Mouse (Mus musculus) kidney, embryonic 16.5 days (tissue): ENCODE results near the gene Fth1. TPM values are rescaled to one million over a fixed set of nuclear protein-coding genes. Genes with fewer than 3 reads are reported as not detected.

ENCODE experiments used
- ATAC-seq: fragments of 200-750 bp; cut with Nextera tagmentation; 2 replicates; pipeline ENCODE4 v1.8.0; 2017; ENCODE audit warnings: moderate TSS enrichment; ENCODE audit not compliant: low FRiP score, low TSS enrichment
- H3K27ac ChIP-seq: fragments of 300-500 bp; sonication (generic); 2 replicates; pipeline ENCODE4 v1.5.1; 2014; ENCODE audit warnings: low read length
- H3K27me3 ChIP-seq: fragments of 300-500 bp; sonication (generic); 2 replicates; pipeline ENCODE4 v1.6.1; 2014; ENCODE audit warnings: low read length, control low read depth, mixed read lengths; ENCODE audit not compliant: insufficient read depth
- H3K36me3 ChIP-seq: fragments of 300-500 bp; sonication (generic); 2 replicates; pipeline ENCODE4 v1.6.1; 2014; ENCODE audit warnings: low read length, control low read depth, mixed read lengths; ENCODE audit not compliant: insufficient read depth
- H3K4me1 ChIP-seq: fragments of 300-500 bp; sonication (generic); 2 replicates; pipeline ENCODE4 v1.6.1; 2014; ENCODE audit warnings: low read length, control low read depth, mixed read lengths; ENCODE audit not compliant: insufficient read depth
- H3K4me2 ChIP-seq: fragments of 300-500 bp; sonication (generic); replicated peaks from 2 replicates; pipeline ENCODE4 v1.6.1; 2014; ENCODE audit warnings: low read depth, low read length
- H3K4me3 ChIP-seq: fragments of 300-500 bp; sonication (generic); 2 replicates; pipeline ENCODE4 v1.5.1; 2014; ENCODE audit warnings: mild to moderate bottlenecking, low read length
- H3K9ac ChIP-seq: fragments of 300-500 bp; sonication (generic); replicated peaks from 2 replicates; pipeline ENCODE4 v1.6.1; 2014; ENCODE audit warnings: low read length
- H3K9me3 ChIP-seq: fragments of 300-500 bp; sonication (generic); 2 replicates; pipeline ENCODE4 v1.6.1; 2016; ENCODE audit warnings: low read length, control low read depth
- WGBS: fragments of 180-500 bp; shearing (Covaris S2); extraction: QIAGEN DNeasy Blood & Tissue Kit; methylation state at CpG from one replicate; pipeline ENCODE4 v1.1.7; 2014; 5-methylcytosine and 5-hydroxymethylcytosine counted together
- polyA plus RNA-seq: library from polyadenylated mRNA; unstranded; fragments of >200 nt; fragmentation: Nextera tagmentation; extraction: Ambion mirVana; gene quantifications from 2 replicates; pipeline ENCODE4 v1.2.1, GENCODE M21; 2015

Fth1 gene
- polyA plus RNA-seq, 1 experiment from 2014 or later = 1,651 TPM

GRCm38 (mm10) chr19:10017637-10018526 is 37.5 kb downstream of the Fth1 start:
- peak overlapping the region; percentile 72 for H3K9ac ChIP-seq
- H3K4me3 ChIP-seq = peak overlapping the region; percentile 61
- 7% methylated on average over 42 of the region's 44 CpGs for WGBS
- peaks cover 54% of the 10 kb centered on the region for H3K4me1 ChIP-seq
- no peaks in the 10 kb centered on the region for H3K9me3 ChIP-seq
- H3K27me3 ChIP-seq = no peaks in the 10 kb centered on the region
- no peaks in the 10 kb centered on the region for H3K36me3 ChIP-seq
- H3K27ac ChIP-seq = peak overlapping the region; percentile 60
- H3K4me2 ChIP-seq = peak overlapping the region; percentile 91
- peak; percentile 91 for ATAC-seq

- 2% methylated on average over 3 of the region's 3 CpGs for WGBS
- no peaks in the 10 kb centered on the region for H3K9me3 ChIP-seq
- peak overlapping the region; percentile 91 for H3K4me2 ChIP-seq
- H3K9ac ChIP-seq = peak overlapping the region; percentile 72
- H3K4me3 ChIP-seq = peak overlapping the region; percentile 61
- H3K4me1 ChIP-seq = peaks cover 52% of the 10 kb centered on the region
- no peak for ATAC-seq
- peak overlapping the region; percentile 27; the same call in 1 of the 2 replicates for H3K27ac ChIP-seq
- H3K36me3 ChIP-seq = no peaks in the 10 kb centered on the region
- no peaks in the 10 kb centered on the region for H3K27me3 ChIP-seq
These were observed 38.1 kb downstream of the Fth1 start for GRCm38 (mm10) chr19:10018527-10018818.

GRCm38 (mm10) chr19:10019214-10019760 is 38.9 kb downstream of the Fth1 start:
- Histone ChIP-seq H3K9ac (peak overlapping the region; percentile 72), H3K4me1 (peaks cover 51% of the 10 kb centered on the region), H3K9me3 (no peaks in the 10 kb centered on the region), H3K4me3 (peak overlapping the region; percentile 61), H3K36me3 (no peaks in the 10 kb centered on the region), H3K27ac (no peak overlapping the region), H3K4me2 (peak overlapping the region; percentile 91), H3K27me3 (no peaks in the 10 kb centered on the region)
- no peak for ATAC-seq
- WGBS = 62% methylated on average over 4 of the region's 4 CpGs

GRCm38 (mm10) chr19:10021981-10022380 is 41.6 kb downstream of the Fth1 start:
- WGBS = 63% methylated on average over 2 of the region's 2 CpGs
- Histone ChIP-seq H3K4me1 (peaks cover 59% of the 10 kb centered on the region), H3K4me3 (no peak overlapping the region), H3K4me2 (no peak overlapping the region), H3K27ac (no peak overlapping the region), H3K9ac (no peak overlapping the region), H3K36me3 (no peaks in the 10 kb centered on the region), H3K27me3 (no peaks in the 10 kb centered on the region), H3K9me3 (no peaks in the 10 kb centered on the region)
- ATAC-seq = no peak

- peak; percentile 14; the same call in 1 of the 2 replicates for ATAC-seq
- H3K27me3 ChIP-seq = no peaks in the 10 kb centered on the region
- H3K27ac ChIP-seq = peak overlapping the region; percentile 2
- peaks cover 56% of the 10 kb centered on the region for H3K4me1 ChIP-seq
- H3K9me3 ChIP-seq = no peaks in the 10 kb centered on the region
- H3K4me2 ChIP-seq = no peak overlapping the region
- WGBS = 67% methylated on average over 5 of the region's 5 CpGs
- H3K9ac ChIP-seq = no peak overlapping the region; the same call in 1 of the 2 replicates
- no peaks in the 10 kb centered on the region for H3K36me3 ChIP-seq
- no peak overlapping the region for H3K4me3 ChIP-seq
These were observed 42.3 kb downstream of the Fth1 start for GRCm38 (mm10) chr19:10022414-10023303.

GRCm38 (mm10) chr19:10023304-10023758 is 42.9 kb downstream of the Fth1 start:
- Histone ChIP-seq H3K27ac (peak overlapping the region; percentile 2), H3K27me3 (no peaks in the 10 kb centered on the region), H3K4me3 (no peak overlapping the region), H3K9ac (no peak overlapping the region; the same call in 1 of the 2 replicates), H3K36me3 (no peaks in the 10 kb centered on the region; the same call in 1 of the 2 replicates), H3K4me2 (no peak overlapping the region), H3K9me3 (no peaks in the 10 kb centered on the region), H3K4me1 (peaks cover 52% of the 10 kb centered on the region)
- peak; percentile 13; the same call in 1 of the 2 replicates for ATAC-seq
- WGBS = 59% methylated on average over 9 of the region's 9 CpGs

GRCm38 (mm10) chr19:10025169-10025875 is 44.9 kb downstream of the Fth1 start:
- Histone ChIP-seq H3K36me3 (no peaks in the 10 kb centered on the region; the same call in 1 of the 2 replicates), H3K27me3 (no peaks in the 10 kb centered on the region), H3K9ac (0 out of 2 replicates have a peak overlapping the region, but pooled peaks have one; percentile 24), H3K4me1 (peaks cover 38% of the 10 kb centered on the region), H3K4me2 (no peak overlapping the region), H3K9me3 (no peaks in the 10 kb centered on the region), H3K27ac (peak overlapping the region; percentile 85), H3K4me3 (no peak overlapping the region)
- WGBS = 22% methylated on average over 8 of the region's 8 CpGs
- ATAC-seq = peak; percentile 36; the same call in 1 of the 2 replicates

GRCm38 (mm10) chr19:10029746-10030145 is 49.3 kb downstream of the Fth1 start:
- no peak overlapping the region for H3K4me3 ChIP-seq
- 89% methylated on average over 2 of the region's 2 CpGs for WGBS
- ATAC-seq = no peak
- H3K9me3 ChIP-seq = no peaks in the 10 kb centered on the region
- H3K27me3 ChIP-seq = no peaks in the 10 kb centered on the region
- peaks cover 3% of the 10 kb centered on the region; the same call in 1 of the 2 replicates for H3K36me3 ChIP-seq
- no peak overlapping the region for H3K9ac ChIP-seq
- peaks cover 15% of the 10 kb centered on the region for H3K4me1 ChIP-seq
- no peak overlapping the region for H3K27ac ChIP-seq
- H3K4me2 ChIP-seq = no peak overlapping the region
